Mouse (Mus musculus): ENCODE data around the gene Rpl23a. TPM values are rescaled to one million over a fixed set of nuclear protein-coding genes. Genes with fewer than 3 reads are reported as not detected.
A peak's percentile ranks its signal among the peaks of the same experiment; 100 is the strongest.

The Rpl23a gene
- polyA plus RNA-seq, 1 experiment from 2014 or later, result 983 TPM

- Histone ChIP-seq H3K27ac (peak overlapping the region; percentile 97), H3K4me2 (replicated peaks) (peak overlapping the region; percentile 84), H3K4me1 (peaks cover 37% of the 10 kb centered on the region), H3K4me3 (peak overlapping the region; percentile 95), H3K9me3 (replicated peaks) (no peaks in the 10 kb centered on the region), H3K36me3 (peaks cover 45% of the 10 kb centered on the region), H3K9ac (peak overlapping the region; percentile 99), H3K27me3 (no peaks in the 10 kb centered on the region)
- WGBS, result 74% methylated on average over 2 of the region's 2 CpGs
- no peak for ATAC-seq (ENCODE audit: low FRiP score)
These were observed 20.3 kb downstream of the Rpl23a start for GRCm38 (mm10) chr11:78163045-78163444.

DNA sequence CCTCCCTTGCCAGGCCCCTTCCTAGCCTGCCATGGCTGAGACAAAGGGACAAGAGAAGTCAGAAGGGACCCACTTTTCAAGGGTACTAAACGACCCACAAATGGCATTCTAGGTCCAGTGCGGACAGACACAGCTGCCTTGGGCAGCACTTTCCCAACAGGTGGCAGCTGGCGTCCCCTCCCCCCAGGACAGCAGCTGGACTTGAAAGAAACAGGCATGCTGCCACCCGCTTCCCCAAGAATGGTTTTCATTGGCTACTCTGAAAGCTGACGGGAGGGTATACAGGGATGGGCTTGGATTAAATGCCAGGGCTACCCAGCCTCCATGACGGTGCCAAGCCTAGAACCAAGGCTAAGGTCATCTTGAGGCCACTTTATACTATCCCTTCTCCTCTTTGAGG, 20.9 kb downstream of the Rpl23a start:
- Histone ChIP-seq H3K27me3 (no peaks in the 10 kb centered on the region), H3K36me3 (peaks cover 50% of the 10 kb centered on the region), H3K4me3 (peak overlapping the region; percentile 95), H3K9ac (peak overlapping the region; percentile 99), H3K4me1 (peaks cover 37% of the 10 kb centered on the region), H3K4me2 (replicated peaks) (peak overlapping the region; percentile 84), H3K27ac (peak overlapping the region; percentile 97), H3K9me3 (replicated peaks) (no peaks in the 10 kb centered on the region)
- 46% methylated on average over 6 of the region's 6 CpGs for WGBS
- no peak for ATAC-seq (ENCODE audit: low FRiP score)

DNA sequence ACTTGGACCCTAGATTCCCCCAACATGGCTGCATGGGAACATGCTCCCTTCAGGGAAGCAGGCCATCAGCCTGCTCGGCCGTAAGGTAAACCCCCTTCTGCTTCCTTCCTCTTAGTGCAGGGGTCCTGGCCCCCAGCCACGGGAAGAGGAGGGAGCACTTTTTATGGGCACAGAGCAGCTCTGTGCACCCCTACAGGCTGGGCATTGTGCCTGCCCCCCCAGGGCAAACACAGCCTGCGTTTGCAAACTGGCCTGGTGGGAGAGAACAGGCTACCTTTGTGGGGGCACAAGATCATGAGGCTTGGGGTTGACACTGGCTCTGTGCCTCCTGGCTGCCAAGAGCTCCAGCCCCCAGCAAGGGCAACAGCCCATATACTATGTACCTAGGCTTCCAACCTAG, 21.4 kb downstream of the Rpl23a start:
- ATAC-seq (ENCODE audit: low FRiP score), result no peak
- no peaks in the 10 kb centered on the region for H3K9me3 ChIP-seq (replicated peaks)
- peak overlapping the region; percentile 95; the same call in 1 of the 2 replicates for H3K4me3 ChIP-seq
- no peaks in the 10 kb centered on the region for H3K27me3 ChIP-seq
- H3K4me1 ChIP-seq, result peaks cover 37% of the 10 kb centered on the region
- H3K4me2 ChIP-seq (replicated peaks), result peak overlapping the region; percentile 84
- H3K27ac ChIP-seq, result peak overlapping the region; percentile 97
- peak overlapping the region; percentile 99; the same call in 1 of the 2 replicates for H3K9ac ChIP-seq
- peaks cover 54% of the 10 kb centered on the region for H3K36me3 ChIP-seq
- 54% methylated on average over 4 of the region's 4 CpGs for WGBS

DNA sequence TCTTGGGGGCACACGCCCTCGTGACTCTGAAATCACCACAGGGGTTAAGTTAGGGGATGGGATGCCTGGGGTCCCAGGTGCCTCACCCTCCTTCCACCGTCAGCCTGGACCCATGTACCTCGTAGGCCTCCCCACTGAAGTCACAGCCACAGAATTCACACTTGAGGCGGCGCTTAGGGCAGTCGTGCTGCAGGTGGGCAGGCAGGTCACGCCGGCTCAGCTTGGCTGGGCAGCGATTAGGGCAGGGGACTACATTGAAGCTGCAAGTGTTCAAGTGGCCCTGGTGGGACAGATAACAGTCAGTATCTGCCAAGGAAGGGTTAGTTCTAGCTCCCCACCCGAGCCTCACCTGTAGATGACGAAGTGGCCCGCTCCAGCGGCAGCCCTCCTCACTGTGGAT, 22.2 kb downstream of the Rpl23a start:
- WGBS, result 93% methylated on average over 14 of the region's 14 CpGs

DNA sequence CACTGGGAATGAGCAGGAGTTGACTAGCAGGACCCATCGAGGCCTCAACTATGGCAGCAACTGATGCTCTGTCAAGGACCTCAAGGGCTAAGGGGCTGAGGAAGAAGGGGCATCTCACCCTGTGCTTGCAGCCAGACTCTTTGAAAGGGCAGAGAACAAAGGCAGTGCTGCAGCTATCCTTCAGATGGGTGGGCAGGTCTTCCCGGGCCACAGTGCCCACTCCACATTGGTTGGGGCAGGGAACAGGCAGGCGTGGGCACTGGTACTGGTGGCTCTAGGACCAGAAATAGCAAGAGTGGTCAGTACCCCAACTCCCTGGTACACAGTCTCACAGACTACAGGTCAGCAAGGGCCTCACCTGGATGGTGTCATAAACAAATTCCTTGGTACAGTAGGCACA, 22.7 kb downstream of the Rpl23a start:
- Histone ChIP-seq H3K4me2 (replicated peaks) (no peak overlapping the region), H3K36me3 (peaks cover 67% of the 10 kb centered on the region), H3K27me3 (no peaks in the 10 kb centered on the region), H3K4me1 (peaks cover 31% of the 10 kb centered on the region), H3K9ac (0 out of 2 replicates have a peak overlapping the region, but pooled peaks have one; percentile 24), H3K27ac (no peak overlapping the region), H3K9me3 (replicated peaks) (no peaks in the 10 kb centered on the region), H3K4me3 (no peak overlapping the region)
- 88% methylated on average over 3 of the region's 3 CpGs for WGBS
- no peak for ATAC-seq (ENCODE audit: low FRiP score)

More for the DNA sequence above, 22.2 kb downstream of the Rpl23a start:
- no peak overlapping the region; the same call in 1 of the 2 replicates for H3K27ac ChIP-seq
- ATAC-seq (ENCODE audit: low FRiP score), result no peak
- peaks cover 36% of the 10 kb centered on the region for H3K4me1 ChIP-seq
- H3K36me3 ChIP-seq, result peaks cover 62% of the 10 kb centered on the region
- H3K27me3 ChIP-seq, result no peaks in the 10 kb centered on the region
- H3K9me3 ChIP-seq (replicated peaks), result no peaks in the 10 kb centered on the region
- no peak overlapping the region for H3K4me3 ChIP-seq
- H3K4me2 ChIP-seq (replicated peaks), result no peak overlapping the region
- H3K9ac ChIP-seq, result 0 out of 2 replicates have a peak overlapping the region, but pooled peaks have one; percentile 24

DNA sequence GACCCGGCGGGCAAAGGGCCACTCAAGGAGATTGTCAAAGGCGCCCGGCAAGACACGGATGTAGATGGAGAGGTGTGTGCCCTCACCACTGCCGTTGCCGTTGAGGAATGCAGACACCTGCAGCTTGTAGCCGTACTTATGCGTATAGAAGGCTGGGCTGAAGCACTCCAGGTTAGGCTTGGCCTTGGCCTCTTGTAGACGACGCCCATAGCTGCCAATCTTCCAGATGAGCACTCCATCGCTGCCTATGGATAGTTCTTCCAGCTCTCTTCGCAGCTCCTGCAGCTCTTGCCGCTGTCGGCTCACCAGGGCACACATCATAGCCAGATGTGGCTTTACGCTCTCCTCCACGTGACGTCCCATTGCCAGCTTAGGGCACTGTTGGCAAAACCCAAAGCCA, 23.2 kb downstream of the Rpl23a start:
- H3K27me3 ChIP-seq, result no peaks in the 10 kb centered on the region
- H3K9me3 ChIP-seq (replicated peaks), result no peaks in the 10 kb centered on the region
- WGBS, result 91% methylated on average over 18 of the region's 18 CpGs
- no peak for ATAC-seq (ENCODE audit: low FRiP score)
- H3K36me3 ChIP-seq, result peaks cover 72% of the 10 kb centered on the region
- H3K4me2 ChIP-seq (replicated peaks), result no peak overlapping the region
- peaks cover 30% of the 10 kb centered on the region for H3K4me1 ChIP-seq
- H3K9ac ChIP-seq, result no peak overlapping the region
- no peak overlapping the region for H3K27ac ChIP-seq
- no peak overlapping the region for H3K4me3 ChIP-seq

- Histone ChIP-seq H3K4me3 (no peak overlapping the region), H3K27me3 (no peaks in the 10 kb centered on the region), H3K36me3 (peaks cover 78% of the 10 kb centered on the region), H3K9ac (no peak overlapping the region), H3K4me2 (replicated peaks) (no peak overlapping the region), H3K27ac (peak overlapping the region; percentile 4; the same call in 1 of the 2 replicates), H3K4me1 (peaks cover 30% of the 10 kb centered on the region), H3K9me3 (replicated peaks) (no peaks in the 10 kb centered on the region)
- ATAC-seq (ENCODE audit: low FRiP score), result no peak
- WGBS, result 79% methylated on average over 7 of the region's 7 CpGs
These were observed 23.8 kb downstream of the Rpl23a start for GRCm38 (mm10) chr11:78159557-78159956.

GRCm38 (mm10) chr11:78159096-78159495, 24.3 kb downstream of the Rpl23a start:
- Histone ChIP-seq H3K36me3 (peaks cover 82% of the 10 kb centered on the region), H3K27ac (no peak overlapping the region), H3K9me3 (replicated peaks) (no peaks in the 10 kb centered on the region), H3K4me2 (replicated peaks) (no peak overlapping the region), H3K9ac (no peak overlapping the region), H3K27me3 (no peaks in the 10 kb centered on the region), H3K4me1 (peaks cover 33% of the 10 kb centered on the region), H3K4me3 (no peak overlapping the region)
- ATAC-seq (ENCODE audit: low FRiP score), result peak; percentile 23; the same call in 1 of the 2 replicates
- 35% methylated on average over 2 of the region's 2 CpGs for WGBS

GRCm38 (mm10) chr11:78156156-78156699, 27.2 kb downstream of the Rpl23a start:
- Histone ChIP-seq H3K4me1 (peaks cover 18% of the 10 kb centered on the region), H3K4me3 (no peak overlapping the region), H3K36me3 (peaks cover 86% of the 10 kb centered on the region), H3K9me3 (replicated peaks) (no peaks in the 10 kb centered on the region), H3K27ac (no peak overlapping the region), H3K27me3 (no peaks in the 10 kb centered on the region), H3K9ac (no peak overlapping the region), H3K4me2 (replicated peaks) (no peak overlapping the region)
- WGBS, result 76% methylated on average over 6 of the region's 6 CpGs
- ATAC-seq (ENCODE audit: low FRiP score), result no peak

GRCm38 (mm10) chr11:78155674-78156073, 27.7 kb downstream of the Rpl23a start:
- ATAC-seq (ENCODE audit: low FRiP score), result no peak
- Histone ChIP-seq H3K9ac (no peak overlapping the region), H3K27ac (no peak overlapping the region), H3K9me3 (replicated peaks) (no peaks in the 10 kb centered on the region), H3K4me2 (replicated peaks) (no peak overlapping the region), H3K4me1 (peaks cover 18% of the 10 kb centered on the region), H3K27me3 (no peaks in the 10 kb centered on the region), H3K36me3 (peaks cover 86% of the 10 kb centered on the region), H3K4me3 (no peak overlapping the region)
- 85% methylated on average over 5 of the region's 5 CpGs for WGBS

DNA sequence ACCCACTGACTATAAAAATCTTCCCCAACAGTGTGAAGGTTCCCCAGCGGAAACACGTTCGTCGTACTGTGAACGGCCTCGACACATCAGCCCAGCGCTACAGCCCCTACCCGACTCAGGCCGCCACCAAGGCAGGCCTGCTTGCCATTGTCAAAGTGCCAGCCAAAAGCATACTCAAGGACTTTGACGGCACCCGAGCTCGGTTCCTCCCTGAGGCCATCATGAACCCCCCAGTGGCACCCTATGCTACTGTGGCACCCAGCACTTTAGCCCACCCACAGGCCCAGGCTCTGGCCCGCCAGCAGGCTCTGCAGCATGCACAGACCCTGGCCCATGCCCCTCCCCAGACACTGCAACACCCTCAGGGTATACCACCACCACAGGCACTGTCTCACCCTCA, 29.6 kb downstream of the Rpl23a start:
- peaks cover 82% of the 10 kb centered on the region for H3K36me3 ChIP-seq
- 0 out of 2 replicates have a peak overlapping the region, but pooled peaks have one; percentile 12 for H3K27ac ChIP-seq
- H3K4me2 ChIP-seq (replicated peaks), result no peak overlapping the region
- H3K27me3 ChIP-seq, result no peaks in the 10 kb centered on the region
- H3K4me3 ChIP-seq, result no peak overlapping the region
- no peaks in the 10 kb centered on the region for H3K9me3 ChIP-seq (replicated peaks)
- peak; percentile 32; the same call in 1 of the 2 replicates for ATAC-seq (ENCODE audit: low FRiP score)
- WGBS, result 90% methylated on average over 13 of the region's 13 CpGs
- no peak overlapping the region for H3K9ac ChIP-seq
- H3K4me1 ChIP-seq, result peaks cover 11% of the 10 kb centered on the region; the same call in 1 of the 2 replicates

- Histone ChIP-seq H3K4me2 (replicated peaks) (no peak overlapping the region; the same call in 1 of the 2 replicates), H3K9me3 (replicated peaks) (no peaks in the 10 kb centered on the region), H3K27me3 (no peaks in the 10 kb centered on the region), H3K9ac (no peak overlapping the region), H3K36me3 (peaks cover 75% of the 10 kb centered on the region), H3K4me3 (no peak overlapping the region), H3K4me1 (peaks cover 9% of the 10 kb centered on the region; the same call in 1 of the 2 replicates), H3K27ac (peak overlapping the region; percentile 64)
- WGBS, result 63% methylated on average over 9 of the region's 9 CpGs
- ATAC-seq (ENCODE audit: low FRiP score), result no peak
These were observed 30.8 kb downstream of the Rpl23a start for GRCm38 (mm10) chr11:78152299-78153231.

Measured in hindbrain, embryonic 12.5 days (tissue).